Comparison of ENCODE assay signal across 21 mouse cellular contexts in genomic region chr12:91713358-91713757, GRCm38 (mm10).
"Had no signal": no experiment of that assay in that cellular context is flagged by ENCODE, and none has a peak within 500 bp of the region (broad histone marks: within the 10 kb centered on the region; RNA-seq: fewer than 3 reads in every experiment).

No protein-coding gene starts in this region.

- H3K27me3 ChIP-seq: kidney, embryonic 15.5 days; limb, embryonic 13.5 days; liver, embryonic 12.5 days; liver, embryonic 15.5 days; lung, embryonic 15.5 days; megakaryocyte, embryonic 14.5 days; midbrain, embryonic 13.5 days had no signal

- H3K4me1 ChIP-seq: lung, embryonic 15.5 days had no signal

- ATAC-seq: liver, embryonic 12.5 days; midbrain, embryonic 13.5 days had no signal

- H3K36me3 ChIP-seq: kidney, embryonic 15.5 days; limb, embryonic 10.5 days; limb, embryonic 13.5 days; lung, embryonic 15.5 days; midbrain, embryonic 13.5 days had no signal

- H3K9me3 ChIP-seq: kidney, embryonic 15.5 days; limb, embryonic 10.5 days; limb, embryonic 13.5 days; liver, embryonic 12.5 days; liver, embryonic 15.5 days; lung, embryonic 15.5 days; megakaryocyte, embryonic 14.5 days; midbrain, embryonic 10.5 days; midbrain, embryonic 13.5 days had no signal

- H3K4me3 ChIP-seq: kidney, embryonic 15.5 days; left cerebral cortex, adult 2 months; limb, embryonic 10.5 days; limb, embryonic 13.5 days; liver, embryonic 12.5 days; liver, embryonic 15.5 days; lung, embryonic 15.5 days; megakaryocyte, embryonic 14.5 days; midbrain, embryonic 10.5 days; midbrain, embryonic 13.5 days had no signal

- DNase-seq: kidney, adult 11 months; kidney, adult 8-10 months; kidney, postnatal 10 days; kidney, postnatal 36 days; layer of hippocampus, postnatal 36 days; liver; lung, adult 18-20 months; lung, postnatal 10 days; lung, postnatal 36 days; right cerebral cortex, postnatal 4 days; thymus, postnatal 25 days had no signal
